Mouse (Mus musculus): ENCODE measurements around the gene Tmem25.

The Tmem25 gene

DNA sequence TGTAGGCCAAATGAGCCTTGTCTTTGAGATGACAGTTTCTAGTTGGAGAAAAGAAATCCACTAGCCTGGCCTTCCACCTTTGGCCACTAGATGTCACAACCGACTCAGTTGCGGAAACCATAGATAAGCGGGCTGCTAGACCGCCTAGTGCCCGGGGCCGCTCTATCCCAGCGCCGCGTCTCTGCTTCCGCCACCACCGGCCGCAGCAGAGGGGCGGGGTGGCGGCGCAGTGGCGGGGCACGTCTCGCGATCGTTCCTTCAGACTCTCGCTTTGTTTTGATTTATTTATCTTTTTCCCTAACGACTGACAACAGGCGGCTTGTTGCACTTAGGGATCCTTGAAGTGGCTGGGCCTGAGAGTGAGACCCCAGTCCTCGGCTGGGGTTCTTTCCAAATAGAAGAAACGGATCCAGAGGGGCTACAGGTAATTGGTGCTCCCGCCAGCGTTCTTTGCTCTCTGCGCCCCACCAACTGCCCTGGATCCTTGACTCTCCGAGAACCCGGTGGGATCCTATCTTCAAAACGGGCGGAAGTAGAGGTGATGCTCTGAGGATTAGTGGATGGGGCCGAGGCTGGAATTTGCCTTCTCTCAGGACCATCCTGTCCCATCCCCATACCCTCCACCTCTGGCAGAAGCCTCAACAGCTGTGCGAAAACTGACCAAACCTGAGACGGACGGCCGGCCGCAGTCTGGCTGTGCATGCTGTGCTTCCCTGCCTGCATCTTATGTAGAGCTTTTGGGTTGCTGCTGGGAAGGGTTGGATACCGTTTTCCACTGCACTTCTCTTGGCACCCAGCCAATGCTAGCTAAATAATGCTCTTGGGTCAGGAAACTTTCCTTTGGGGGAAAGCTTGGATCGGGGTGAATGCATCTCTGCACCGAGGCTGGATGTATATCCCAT is 26.1 kb downstream of the Tmem25 start:
- CTCF ChIA-PET: no interaction called here

DNA sequence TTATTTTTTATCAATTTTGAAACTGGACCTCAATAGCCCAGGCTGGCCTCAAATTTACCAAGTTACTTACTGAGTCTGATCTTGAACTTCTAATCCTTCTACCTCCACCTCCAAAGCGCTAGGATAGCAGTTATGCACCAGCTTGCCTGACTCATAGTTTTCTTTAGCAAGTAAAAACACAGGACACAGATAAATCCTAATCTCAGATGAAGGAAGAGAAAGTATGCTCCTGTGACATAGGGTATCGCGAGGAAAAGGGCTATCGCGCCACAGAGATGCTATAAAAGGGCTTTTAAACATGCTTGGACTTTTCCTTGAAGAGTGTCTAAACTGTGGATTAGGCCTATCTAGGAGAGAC is 26.7 kb downstream of the Tmem25 start:
- CTCF ChIA-PET: no interaction called here

DNA sequence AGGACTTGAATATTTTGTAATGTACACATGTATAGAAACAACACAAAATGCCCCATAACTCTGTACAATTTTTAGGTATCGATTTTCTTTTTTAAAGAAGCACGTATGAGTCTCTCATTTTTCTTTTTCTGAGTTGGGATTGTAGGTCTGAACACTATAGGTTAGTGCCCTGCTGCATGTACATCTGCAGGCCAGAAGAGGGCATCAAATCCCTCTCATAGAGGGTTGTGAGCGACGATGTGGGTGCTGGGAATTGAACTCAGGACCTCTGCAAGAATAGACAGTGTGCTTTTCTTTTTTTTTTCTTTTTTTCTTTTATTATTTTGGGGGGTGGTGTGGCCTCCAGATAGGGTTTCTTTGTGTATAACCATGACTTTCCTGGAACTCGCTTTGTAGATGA is 27.7 kb downstream of the Tmem25 start:
- CTCF ChIA-PET: no interaction called here

DNA sequence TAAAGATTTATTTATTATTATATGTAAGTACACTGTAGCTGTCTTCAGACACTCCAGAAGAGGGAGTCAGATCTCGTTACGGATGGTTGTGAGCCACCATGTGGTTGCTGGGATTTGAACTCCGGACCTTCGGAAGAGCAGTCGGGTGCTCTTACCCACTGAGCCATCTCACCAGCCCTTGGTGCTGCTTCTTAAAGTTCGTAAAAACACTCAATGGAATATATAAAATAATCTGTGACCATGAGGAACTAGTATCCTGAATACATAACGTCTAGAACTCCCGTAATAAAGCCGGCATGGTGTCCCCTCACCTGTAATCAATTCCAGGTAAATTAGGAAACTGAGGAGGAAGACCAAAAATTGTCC is 31.1 kb downstream of the Tmem25 start:
- CTCF ChIA-PET: interaction anchor here (0.7 kb wide), 2 partner anchors 66 to 268 kb away, joined by 4 to 5 read pairs; no protein-coding TSS in a partner anchor

DNA sequence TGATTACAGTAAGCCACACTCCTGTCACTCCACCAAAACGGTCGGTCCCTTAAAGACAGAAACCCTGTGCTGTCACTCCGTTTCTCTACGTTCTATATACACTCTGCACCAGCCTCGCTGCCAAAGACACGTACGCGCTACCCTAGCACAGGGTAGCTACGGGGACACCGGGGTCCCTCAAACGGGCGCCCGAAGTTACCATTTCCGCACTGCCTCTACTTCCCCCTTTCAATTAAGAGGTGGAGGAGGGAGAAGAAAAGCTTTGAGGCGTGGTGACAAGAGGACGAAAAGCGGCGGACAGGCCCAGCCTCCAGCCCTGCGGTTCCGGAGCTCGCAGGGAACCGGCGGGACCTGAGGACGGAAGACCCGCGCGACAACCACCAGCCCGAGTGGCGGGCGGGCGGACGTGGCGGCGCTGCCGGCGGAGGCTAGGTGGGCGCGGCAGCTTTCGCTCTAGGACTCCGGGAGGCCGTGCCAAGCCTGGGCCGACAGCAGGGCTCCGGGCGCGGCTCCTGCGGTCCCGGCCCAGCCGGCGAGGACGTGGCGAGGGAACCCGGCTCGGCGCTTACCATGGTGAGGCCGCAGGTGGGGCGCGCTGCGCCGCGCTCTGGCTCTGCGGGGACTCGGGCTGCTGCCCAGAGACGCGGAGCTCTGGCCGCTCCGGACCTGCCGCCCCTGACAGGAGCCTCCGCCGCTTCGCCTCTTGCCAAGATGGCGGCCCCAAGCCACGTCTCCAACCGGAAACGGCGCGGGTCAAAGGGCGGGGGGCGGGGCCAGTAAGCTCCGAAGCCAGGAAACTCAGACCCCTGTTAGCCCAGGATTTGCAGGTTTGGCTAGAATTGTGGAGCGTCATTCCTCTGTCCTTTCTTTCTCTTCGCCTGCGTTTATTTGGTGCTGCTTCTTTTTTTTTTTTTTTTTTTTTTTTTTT is 31.7 kb downstream of the Tmem25 start, which contains the start of the genes Arcn1 and Ift46:
Gene Arcn1 (minus strand): TSS at position 745 of the 928 bp plus-strand sequence.
Gene Ift46 (plus strand): TSS at position 808 of the 928 bp plus-strand sequence.
- CTCF ChIA-PET: interaction anchor here (0.6 to 0.7 kb wide), 4 partner anchors 65 to 698 kb away, joined by 4 to 8 read pairs (median 6); no protein-coding TSS in a partner anchor

DNA sequence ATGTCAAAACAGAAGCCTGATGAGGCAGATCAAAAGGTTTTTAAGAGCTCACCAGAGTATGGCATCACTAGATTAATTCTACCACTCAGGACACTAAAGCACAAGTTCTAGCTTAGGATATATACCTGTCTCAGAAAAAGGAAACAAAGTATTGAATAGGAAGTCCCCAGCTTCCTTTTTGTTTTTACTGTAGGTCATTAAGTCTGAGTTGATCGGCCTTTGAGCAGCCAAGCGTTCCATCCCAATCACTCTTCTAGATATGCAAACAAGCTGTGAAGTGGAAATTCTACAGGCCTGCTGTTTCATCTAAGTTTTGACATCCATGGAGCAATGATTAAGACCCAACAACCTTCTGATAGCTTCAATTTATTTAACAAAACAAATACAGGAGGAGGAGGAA is 38.2 kb downstream of the Tmem25 start:
- CTCF ChIA-PET: interaction anchor here (1.2 kb wide), 1 partner anchor 37 kb away, joined by 3 read pairs; no protein-coding TSS in a partner anchor

DNA sequence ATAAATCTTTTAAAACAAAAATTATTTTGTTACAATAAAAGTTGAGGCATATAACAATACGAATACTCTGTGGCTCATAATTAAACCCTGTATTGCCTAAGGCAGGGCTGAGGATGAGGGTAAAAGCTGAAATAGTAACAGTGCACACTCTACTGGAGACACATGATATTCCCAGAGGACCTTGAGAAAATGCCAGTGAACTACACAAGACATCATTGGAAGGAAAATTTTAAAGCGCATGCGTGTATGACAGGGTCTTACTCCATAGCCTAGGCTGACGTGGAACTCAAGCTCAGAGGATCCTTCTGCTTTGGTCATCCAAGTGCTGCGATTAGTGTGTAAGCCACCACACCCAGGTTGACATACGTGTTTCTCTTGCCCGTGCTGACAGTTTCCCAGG is 50.6 kb downstream of the Tmem25 start:
- CTCF ChIA-PET: no interaction called here

DNA sequence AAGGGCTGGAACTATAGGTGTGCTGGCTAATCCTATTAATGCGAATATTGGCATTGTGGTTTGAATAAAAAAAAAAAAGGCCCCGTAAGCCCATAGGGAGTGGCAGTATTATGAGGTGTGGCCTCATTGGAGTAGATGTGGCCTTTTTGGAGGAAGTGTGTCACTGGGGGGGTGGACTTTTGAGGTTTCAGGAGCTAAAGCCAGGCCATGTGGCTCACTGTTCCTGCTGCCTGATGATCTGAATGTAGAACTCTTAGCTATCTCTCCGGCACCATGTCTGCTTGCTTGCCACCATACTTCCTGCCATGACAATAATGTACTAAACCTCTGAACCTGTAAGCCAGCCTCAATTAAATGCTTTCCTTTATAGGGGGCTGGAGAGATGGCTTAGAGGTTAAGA is 51.8 kb downstream of the Tmem25 start:
- CTCF ChIA-PET: interaction anchor here (0.7 kb wide), 1 partner anchor 623 kb away, joined by 4 read pairs; no protein-coding TSS in a partner anchor

DNA sequence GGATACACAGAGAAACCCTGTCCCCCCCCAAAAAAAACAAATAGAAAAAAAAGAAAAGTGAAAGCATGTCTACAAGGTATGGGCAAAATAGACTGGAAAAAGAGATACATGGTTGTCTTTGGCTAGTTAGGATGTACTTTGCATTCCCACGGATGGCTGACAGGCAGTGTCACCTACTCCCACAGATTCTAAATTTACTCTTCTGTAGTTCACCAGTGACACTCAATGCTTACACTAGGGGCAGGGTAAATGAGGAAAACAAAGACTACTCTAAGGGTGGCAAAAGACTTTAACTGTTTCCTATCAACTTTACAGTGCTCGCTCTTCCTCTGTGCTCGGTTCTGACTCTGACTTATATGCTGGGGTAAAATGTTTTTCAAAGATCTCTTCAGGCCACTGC is 52.4 kb downstream of the Tmem25 start:
- CTCF ChIA-PET: no interaction called here

DNA sequence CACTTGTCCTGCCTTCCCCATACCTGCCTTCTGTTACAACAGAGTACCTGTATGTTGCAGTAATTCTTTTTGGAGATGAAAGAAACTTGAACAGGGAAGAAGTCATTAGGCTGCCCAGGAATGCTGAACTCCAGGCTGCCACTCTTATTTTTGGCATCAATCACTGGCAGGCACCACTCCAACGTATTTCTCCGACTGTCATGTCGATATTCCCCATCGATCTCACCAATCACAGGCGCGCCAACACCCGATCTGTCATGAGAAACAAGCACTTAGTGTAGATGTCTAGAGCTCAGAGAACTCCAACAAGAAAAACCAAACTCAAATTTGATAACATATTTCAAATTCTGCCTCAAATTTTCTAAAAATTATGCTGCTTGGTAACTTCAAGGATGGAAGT is 53.7 kb downstream of the Tmem25 start:
- CTCF ChIA-PET: no interaction called here

Measured in spleen, embryonic (tissue).